Mouse (Mus musculus) MEL (cell line): ENCODE measurements around the gene Atp10b. TPM values are rescaled to one million over a fixed set of nuclear protein-coding genes. Genes with fewer than 3 reads are reported as not detected.

ENCODE experiments used
- DNase-seq: peaks from one replicate; pipeline ENCODE4 v3.0.0; 2011; ENCODE audit warnings: low read depth, low spot score
- H3K27ac ChIP-seq: 2 replicates; pipeline ENCODE4 v1.5.1; 2012; ENCODE audit warnings: low read depth, mild to moderate bottlenecking, control low read depth, low read length, moderate library complexity; ENCODE audit not compliant: control insufficient read depth
- H3K27me3 ChIP-seq, 2 experiments: fragments of 150-350 bp in 1 of 2; sonication (generic) in 1 of 2; 2 replicates each; pipeline ENCODE4 v1.6.1; 2012; ENCODE audit warnings: low read length in 2 of 2, mild to moderate bottlenecking in 2 of 2, improper control_type of control experiment in 1 of 2, moderate library complexity in 1 of 2; ENCODE audit not compliant: insufficient read depth in 2 of 2, control insufficient read depth in 1 of 2
- H3K36me3 ChIP-seq, 2 experiments: 2 replicates each; pipeline ENCODE4 v1.6.1; 2012 to 2014; ENCODE audit warnings: low read length in 2 of 2, improper control_type of control experiment in 1 of 2, inconsistent platforms in 1 of 2, mild to moderate bottlenecking in 1 of 2; ENCODE audit not compliant: insufficient read depth in 2 of 2, control insufficient read depth in 1 of 2
- H3K4me1 ChIP-seq, 2 experiments: fragments of 150-350 bp in 1 of 2; sonication (generic) in 1 of 2; 2 replicates each; pipeline ENCODE4 v1.6.1; 2012; ENCODE audit warnings: low read length in 2 of 2, improper control_type of control experiment in 1 of 2, mild to moderate bottlenecking in 1 of 2; ENCODE audit not compliant: insufficient read depth in 2 of 2, control insufficient read depth in 1 of 2
- H3K4me3 ChIP-seq, 2 experiments: fragments of 150-350 bp in 1 of 2; sonication (generic) in 1 of 2; 2 replicates each; pipeline ENCODE4 v1.5.1; 2012; ENCODE audit warnings: low read depth in 2 of 2, low read length in 2 of 2, mild to moderate bottlenecking in 2 of 2, moderate library complexity in 2 of 2, control low read depth in 1 of 2, improper control_type of control experiment in 1 of 2; ENCODE audit not compliant: control insufficient read depth in 1 of 2, insufficient read depth in 1 of 2
- H3K79me2 ChIP-seq: 2 replicates; pipeline ENCODE4 v1.6.1; 2012; ENCODE audit warnings: mild to moderate bottlenecking, low read length, moderate library complexity; ENCODE audit not compliant: control insufficient read depth, poor library complexity, insufficient read depth
- H3K9ac ChIP-seq: 2 replicates; pipeline ENCODE4 v1.6.1; 2012; ENCODE audit warnings: low read depth, mild to moderate bottlenecking, control low read depth, low read length, moderate library complexity; ENCODE audit not compliant: control insufficient read depth, poor library complexity, severe bottlenecking
- H3K9me3 ChIP-seq: fragments of 150-350 bp; sonication (generic); replicated peaks from 2 replicates; pipeline ENCODE4 v1.6.1; 2012; ENCODE audit warnings: mild to moderate bottlenecking, low read length, improper control_type of control experiment, moderate library complexity; ENCODE audit not compliant: insufficient read depth
- CHD1 ChIP-seq: IDR thresholded peaks from 2 replicates; pipeline ENCODE4 v1.6.1; 2012; ENCODE audit warnings: low read depth, mild to moderate bottlenecking, inconsistent platforms, low read length, improper control_type of control experiment
- CTCF ChIP-seq, 3 experiments: IDR thresholded peaks in 2 of 3; conservative IDR thresholded peaks in 1 of 3; 2 replicates each; pipeline ENCODE4 v1.5.1; 2011 to 2012; ENCODE audit warnings: low read length in 3 of 3, low read depth in 2 of 3, mild to moderate bottlenecking in 2 of 3, improper control_type of control experiment in 1 of 3, inconsistent platforms in 1 of 3, mixed read lengths in 1 of 3, moderate library complexity in 1 of 3; ENCODE audit not compliant: control insufficient read depth in 1 of 3, insufficient read depth in 1 of 3, poor library complexity in 1 of 3, severe bottlenecking in 1 of 3
- E2F4 ChIP-seq: IDR thresholded peaks from 2 replicates; pipeline ENCODE4 v1.6.1; 2011; ENCODE audit warnings: low read depth, low read length, improper control_type of control experiment, borderline replicate concordance
- EP300 ChIP-seq, 2 experiments: IDR thresholded peaks; 2 replicates each; pipeline ENCODE4 v1.6.1; 2011; ENCODE audit warnings: improper control_type of control experiment in 2 of 2, low read length in 2 of 2, low read depth in 1 of 2, mild to moderate bottlenecking in 1 of 2
- GABPA ChIP-seq: IDR thresholded peaks from 2 replicates; pipeline ENCODE4 v1.6.1; 2012; ENCODE audit warnings: low read depth, mild to moderate bottlenecking, inconsistent platforms, low read length, improper control_type of control experiment, moderate library complexity
- GATA1 ChIP-seq: IDR thresholded peaks from 2 replicates; pipeline ENCODE4 v1.6.1; 2011; ENCODE audit warnings: low read depth, low read length, improper control_type of control experiment
- HCFC1 ChIP-seq: IDR thresholded peaks from 2 replicates; pipeline ENCODE4 v1.6.1; 2012; ENCODE audit warnings: low read depth, mild to moderate bottlenecking, inconsistent platforms, low read length, improper control_type of control experiment, moderate library complexity
- JUND ChIP-seq: IDR thresholded peaks from 2 replicates; pipeline ENCODE4 v1.6.1; 2011; ENCODE audit warnings: low read depth, mild to moderate bottlenecking, improper control_type of control experiment, low read length
- KAT2A ChIP-seq: conservative IDR thresholded peaks from 2 replicates; pipeline ENCODE4 v1.6.1; 2012; ENCODE audit warnings: low read depth, low read length, improper control_type of control experiment, inconsistent platforms
- MAX ChIP-seq: IDR thresholded peaks from 2 replicates; pipeline ENCODE4 v1.6.1; 2011; ENCODE audit warnings: low read length, improper control_type of control experiment
- MAZ ChIP-seq: IDR thresholded peaks from 2 replicates; pipeline ENCODE4 v1.6.1; 2012; ENCODE audit warnings: low read depth, mild to moderate bottlenecking, inconsistent platforms, low read length, improper control_type of control experiment
- MEF2A ChIP-seq: IDR thresholded peaks from 2 replicates; pipeline ENCODE4 v1.6.1; 2014; ENCODE audit warnings: low read depth, mild to moderate bottlenecking, inconsistent platforms, low read length, improper control_type of control experiment; ENCODE audit not compliant: poor library complexity, insufficient replicate concordance, severe bottlenecking; ENCODE audit errors: extremely low read depth
- MYC ChIP-seq: IDR thresholded peaks from 2 replicates; pipeline ENCODE4 v1.6.1; 2011; ENCODE audit warnings: low read depth, mild to moderate bottlenecking, low read length, improper control_type of control experiment, moderate library complexity
- RAD21 ChIP-seq: IDR thresholded peaks from 2 replicates; pipeline ENCODE4 v1.6.1; 2011; ENCODE audit warnings: mild to moderate bottlenecking, low read depth, low read length, improper control_type of control experiment
- RCOR1 ChIP-seq: IDR thresholded peaks from 2 replicates; pipeline ENCODE4 v1.6.1; 2012; ENCODE audit warnings: low read depth, mild to moderate bottlenecking, inconsistent platforms, low read length, improper control_type of control experiment
- SMC3 ChIP-seq: IDR thresholded peaks from 2 replicates; pipeline ENCODE4 v1.6.1; 2011; ENCODE audit warnings: low read depth, low read length, improper control_type of control experiment
- TAL1 ChIP-seq: IDR thresholded peaks from 2 replicates; pipeline ENCODE4 v1.6.1; 2012; ENCODE audit warnings: mild to moderate bottlenecking, inconsistent platforms, low read length, moderate library complexity, mixed read lengths
- TBP ChIP-seq: IDR thresholded peaks from 2 replicates; pipeline ENCODE4 v1.8.0; 2011; ENCODE audit warnings: low read depth, low read length, improper control_type of control experiment
- USF2 ChIP-seq, 2 experiments: IDR thresholded peaks; 2 replicates each; pipeline ENCODE4 v1.6.1; 2011 to 2012; ENCODE audit warnings: improper control_type of control experiment in 2 of 2, low read length in 2 of 2, borderline replicate concordance in 1 of 2, inconsistent platforms in 1 of 2, low read depth in 1 of 2, mild to moderate bottlenecking in 1 of 2; ENCODE audit not compliant: insufficient read depth in 1 of 2
- ZC3H11A ChIP-seq: IDR thresholded peaks from 2 replicates; pipeline ENCODE4 v1.6.1; 2012; ENCODE audit warnings: low read depth, mild to moderate bottlenecking, inconsistent platforms, low read length, improper control_type of control experiment
- ZKSCAN1 ChIP-seq: IDR thresholded peaks from 2 replicates; pipeline ENCODE4 v1.6.1; 2012; ENCODE audit warnings: low read depth, mild to moderate bottlenecking, inconsistent platforms, low read length, improper control_type of control experiment, moderate library complexity
- ZMIZ1 ChIP-seq: IDR thresholded peaks from 2 replicates; pipeline ENCODE4 v1.6.1; 2012; ENCODE audit warnings: low read depth, mild to moderate bottlenecking, inconsistent platforms, low read length, improper control_type of control experiment, moderate library complexity
- ZNF384 ChIP-seq: IDR thresholded peaks from 2 replicates; pipeline ENCODE4 v1.6.1; 2012; ENCODE audit warnings: low read depth, mild to moderate bottlenecking, inconsistent platforms, low read length, improper control_type of control experiment
- polyA plus RNA-seq, 2 experiments: library from polyadenylated mRNA; stranded (reverse) in 1 of 2; unstranded in 1 of 2; fragments of >175 nt in 1 of 2; fragments of >200 nt in 1 of 2; gene quantifications; 2 replicates each; pipeline versions ENCODE4 v1.2.1 to v1.2.4; 2012; ENCODE audit warnings: low replicate concordance in 2 of 2, low read depth in 1 of 2; ENCODE audit not compliant: insufficient read length in 2 of 2, insufficient read depth in 1 of 2, missing spikeins in 1 of 2
- total RNA-seq: library from RNA; depleted of rRNA; stranded (reverse); fragments of 300-350 nt; gene quantifications from 2 replicates; pipeline ENCODE4 v1.2.3, GENCODE M21; 2012

Atp10b gene
- total and polyA plus RNA-seq, 3 experiments = not detected

GRCm38 (mm10) chr11:43257781-43258180, 108.1 kb downstream of the Atp10b start:
- TF ChIP-seq JUND = no peak
- TF ChIP-seq MEF2A = no peak
- no peak for TF ChIP-seq MAZ
- TF ChIP-seq MAX = no peak
- TF ChIP-seq RCOR1 = no peak
- no peak for TF ChIP-seq KAT2A
- TF ChIP-seq USF2 (IDR thresholded peaks at IDR 0.05; ENCODE audit: borderline replicate concordance in 1 of 2, insufficient read depth in 1 of 2, low read depth in 1 of 2, low read length in 2 of 2) = no peak
- no peak for TF ChIP-seq E2F4
- TF ChIP-seq CHD1 = no peak
- TF ChIP-seq ZNF384 = no peak
- TF ChIP-seq ZKSCAN1 = no peak
- TF ChIP-seq HCFC1 = no peak
- no peak for TF ChIP-seq TBP
- TF ChIP-seq MYC = no peak

GRCm38 (mm10) chr11:43263548-43264218, 114.0 kb downstream of the Atp10b start:
- DNase-seq = peak; percentile 18
- Histone ChIP-seq H3K4me3 (no peak overlapping the region), H3K79me2 (no peaks in the 10 kb centered on the region), H3K36me3 (no peaks in the 10 kb centered on the region), H3K9me3 (no peaks in the 10 kb centered on the region), H3K4me1 (no peaks in the 10 kb centered on the region), H3K27me3 (no peaks in the 10 kb centered on the region), H3K27ac (no peak overlapping the region), H3K9ac (no peak overlapping the region)
- TF ChIP-seq SMC3 = peak; percentile 41
- TF ChIP-seq ZC3H11A = 0 out of 2 replicates have a peak, but pooled peaks have one; percentile 21
- TF ChIP-seq E2F4 = no peak
- peak; percentile 44 to 51 (median 48); a peak in 5 of 6 replicates for TF ChIP-seq CTCF (IDR thresholded peaks at IDR 0.05 in 2 of 3, conservative IDR thresholded peaks at IDR 0.05 in 1 of 3; ENCODE audit: control insufficient read depth in 1 of 3, insufficient read depth in 1 of 3, low read depth in 2 of 3, low read length in 3 of 3, poor library complexity in 1 of 3, severe bottlenecking in 1 of 3)
- TF ChIP-seq MAX = no peak
- TF ChIP-seq EP300 (IDR thresholded peaks at IDR 0.05; ENCODE audit: low read depth in 1 of 2, low read length in 2 of 2) = no peak
- no peak for TF ChIP-seq ZMIZ1
- peak; percentile 41 for TF ChIP-seq RAD21
- no peak for TF ChIP-seq ZKSCAN1
- TF ChIP-seq GABPA = no peak
- no peak for TF ChIP-seq GATA1
- no peak for TF ChIP-seq HCFC1
- no peak for TF ChIP-seq TAL1

More at GRCm38 (mm10) chr11:43257781-43258180, 108.1 kb downstream of the Atp10b start:
- Histone ChIP-seq H3K9me3 (no peaks in the 10 kb centered on the region), H3K4me1 (no peaks in the 10 kb centered on the region), H3K79me2 (no peaks in the 10 kb centered on the region), H3K4me3 (no peak overlapping the region), H3K36me3 (no peaks in the 10 kb centered on the region), H3K27ac (no peak overlapping the region), H3K27me3 (no peaks in the 10 kb centered on the region), H3K9ac (no peak overlapping the region)
- no peak for DNase-seq
